Mouse (Mus musculus): ENCODE measurements around the gene Sgcb. TPM values are rescaled to one million over a fixed set of nuclear protein-coding genes. Genes with fewer than 3 reads are reported as not detected.
"Not testable (repeated sequence)": the region's sequence is repeated elsewhere in the genome, so short reads cannot be mapped to it uniquely, and the experiment has no call there.

The Sgcb gene
- polyA plus RNA-seq, 1 experiment, result 48.6 TPM

DNA sequence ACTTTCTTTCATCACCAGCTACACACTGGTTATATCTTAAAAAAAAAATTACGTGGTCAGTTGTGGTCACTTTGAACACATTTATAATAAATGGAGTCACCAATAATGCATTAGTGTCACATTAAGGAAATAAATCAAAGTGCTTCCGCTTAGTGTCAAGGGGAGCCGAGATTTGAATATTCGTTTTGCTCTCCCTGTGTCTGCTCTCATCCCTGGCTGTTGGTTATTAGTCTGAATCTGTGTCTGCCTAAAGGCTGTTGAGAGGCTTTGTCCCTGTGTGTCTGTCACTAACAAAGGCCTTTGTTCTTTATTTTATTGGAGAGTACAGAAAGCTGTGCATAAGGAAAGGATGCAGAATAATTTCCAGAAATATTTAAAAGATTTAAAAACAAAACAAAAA, 61.0 kb downstream of the Sgcb start:
- Histone ChIP-seq H3K27ac (ENCODE audit: insufficient read depth, low read length) (no peak overlapping the region), H3K4me3 (ENCODE audit: insufficient read depth, low read length) (no peak overlapping the region), H3K4me1 (ENCODE audit: control insufficient read depth, insufficient read depth, low read length) (no peaks in the 10 kb centered on the region; the same call in 1 of the 2 replicates)
- TF ChIP-seq POLR2A (IDR thresholded peaks at IDR 0.05; ENCODE audit: extremely low read depth, insufficient read depth, low read length) (no peak), CTCF (IDR thresholded peaks at IDR 0.05; ENCODE audit: extremely low read depth, insufficient read depth, low read length) (no peak)

- Histone ChIP-seq H3K4me1 (ENCODE audit: control insufficient read depth, insufficient read depth, low read length) (no peaks in the 10 kb centered on the region; the same call in 1 of the 2 replicates), H3K27ac (ENCODE audit: insufficient read depth, low read length) (no peak overlapping the region), H3K4me3 (ENCODE audit: insufficient read depth, low read length) (no peak overlapping the region)
- TF ChIP-seq POLR2A (IDR thresholded peaks at IDR 0.05; ENCODE audit: extremely low read depth, insufficient read depth, low read length) (no peak), CTCF (IDR thresholded peaks at IDR 0.05; ENCODE audit: extremely low read depth, insufficient read depth, low read length) (no peak)
These were observed 62.1 kb downstream of the Sgcb start for GRCm38 (mm10) chr5:73585212-73586115.

GRCm38 (mm10) chr5:73584011-73584410, 63.6 kb downstream of the Sgcb start:
- not testable (repeated sequence) for H3K4me3 ChIP-seq (ENCODE audit: insufficient read depth, low read length); H3K27ac ChIP-seq (ENCODE audit: insufficient read depth, low read length); H3K4me1 ChIP-seq (ENCODE audit: control insufficient read depth, insufficient read depth, low read length)

Other genes with a start within 250 kb of the Sgcb start
- 2.8 and 3.6 TPM in 2 replicates for gene Cwh43, start 241.7 kb downstream of the Sgcb start, polyA plus RNA-seq (2012; rRNA removed)
- 57.6 and 58.1 TPM in 2 replicates for gene Dcun1d4, start 166.8 kb downstream of the Sgcb start, polyA plus RNA-seq (2012; rRNA removed)
- gene Lrrc66, start 15.3 kb downstream of the Sgcb start, polyA plus RNA-seq (2012; rRNA removed), result 0.02 TPM in 1 of 2 replicates, not detected in the other
- 0.33 and 0.36 TPM in 2 replicates for gene Spata18, start 3.6 kb upstream of the Sgcb start, polyA plus RNA-seq (2012; rRNA removed)